Mouse (Mus musculus): Measurements from ENCODE around the gene Tspan17. TPM values are rescaled to one million over a fixed set of nuclear protein-coding genes. Genes with fewer than 3 reads are reported as not detected.

Tspan17 gene
- polyA plus RNA-seq, 1 experiment = 12.0 TPM

- TF ChIP-seq POLR2A (IDR thresholded peaks at IDR 0.05; ENCODE audit: borderline replicate concordance, control insufficient read depth, low read depth, low read length) (no peak), CTCF (IDR thresholded peaks at IDR 0.05; ENCODE audit: control insufficient read depth, insufficient read depth, low read length) (no peak)
- no peak overlapping the region for H3K4me3 ChIP-seq (replicated peaks; ENCODE audit: control insufficient read depth, low read depth, low read length)
- no peak overlapping the region for H3K27ac ChIP-seq (ENCODE audit: control insufficient read depth, insufficient read depth, low read depth, low read length, poor library complexity)
- no peaks in the 10 kb centered on the region; the same call in 1 of the 2 replicates for H3K4me1 ChIP-seq (ENCODE audit: control insufficient read depth, insufficient read depth, low read length)
- 4% methylated on average over 29 of the region's 29 CpGs for whole genome bisulfite sequencing
These were observed 30.3 kb upstream of the Tspan17 start for GRCm38 (mm10) chr13:54758756-54759470.

GRCm38 (mm10) chr13:54759496-54759895 is 29.7 kb upstream of the Tspan17 start:
- Histone ChIP-seq H3K4me3 (replicated peaks; ENCODE audit: control insufficient read depth, low read depth, low read length) (no peak overlapping the region), H3K4me1 (ENCODE audit: control insufficient read depth, insufficient read depth, low read length) (no peaks in the 10 kb centered on the region; the same call in 1 of the 2 replicates), H3K27ac (ENCODE audit: control insufficient read depth, insufficient read depth, low read depth, low read length, poor library complexity) (no peak overlapping the region)
- TF ChIP-seq CTCF (IDR thresholded peaks at IDR 0.05; ENCODE audit: control insufficient read depth, insufficient read depth, low read length) (no peak), POLR2A (IDR thresholded peaks at IDR 0.05; ENCODE audit: borderline replicate concordance, control insufficient read depth, low read depth, low read length) (no peak)
- WGBS = 19% methylated on average over 7 of the region's 7 CpGs

- no peak overlapping the region for H3K4me3 ChIP-seq (replicated peaks; ENCODE audit: control insufficient read depth, low read depth, low read length)
- 63% methylated on average over 8 of the region's 8 CpGs for WGBS
These were observed 28.9 kb upstream of the Tspan17 start for GRCm38 (mm10) chr13:54760164-54760795.

GRCm38 (mm10) chr13:54760906-54761305 is 28.3 kb upstream of the Tspan17 start:
- Histone ChIP-seq H3K4me1 (ENCODE audit: control insufficient read depth, insufficient read depth, low read length) (no peaks in the 10 kb centered on the region; the same call in 1 of the 2 replicates), H3K4me3 (replicated peaks; ENCODE audit: control insufficient read depth, low read depth, low read length) (no peak overlapping the region), H3K27ac (ENCODE audit: control insufficient read depth, insufficient read depth, low read depth, low read length, poor library complexity) (no peak overlapping the region)
- 73% methylated on average over 7 of the region's 7 CpGs for WGBS
- TF ChIP-seq CTCF (IDR thresholded peaks at IDR 0.05; ENCODE audit: control insufficient read depth, insufficient read depth, low read length) (no peak), POLR2A (IDR thresholded peaks at IDR 0.05; ENCODE audit: borderline replicate concordance, control insufficient read depth, low read depth, low read length) (no peak)

More at GRCm38 (mm10) chr13:54760164-54760795, 28.9 kb upstream of the Tspan17 start:
- Histone ChIP-seq H3K27ac (ENCODE audit: control insufficient read depth, insufficient read depth, low read depth, low read length, poor library complexity) (no peak overlapping the region), H3K4me1 (ENCODE audit: control insufficient read depth, insufficient read depth, low read length) (no peaks in the 10 kb centered on the region; the same call in 1 of the 2 replicates)
- TF ChIP-seq CTCF (IDR thresholded peaks at IDR 0.05; ENCODE audit: control insufficient read depth, insufficient read depth, low read length) (no peak), POLR2A (IDR thresholded peaks at IDR 0.05; ENCODE audit: borderline replicate concordance, control insufficient read depth, low read depth, low read length) (no peak)

GRCm38 (mm10) chr13:54765281-54766191 is 23.6 kb upstream of the Tspan17 start:
- H3K27ac ChIP-seq (ENCODE audit: control insufficient read depth, insufficient read depth, low read depth, low read length, poor library complexity) = no peak overlapping the region
- no peak overlapping the region for H3K4me3 ChIP-seq (replicated peaks; ENCODE audit: control insufficient read depth, low read depth, low read length)
- no peaks in the 10 kb centered on the region for H3K4me1 ChIP-seq (ENCODE audit: control insufficient read depth, insufficient read depth, low read length)
- 8% methylated on average over 44 of the region's 44 CpGs for WGBS
- TF ChIP-seq POLR2A (IDR thresholded peaks at IDR 0.05; ENCODE audit: borderline replicate concordance, control insufficient read depth, low read depth, low read length) (no peak), CTCF (IDR thresholded peaks at IDR 0.05; ENCODE audit: control insufficient read depth, insufficient read depth, low read length) (no peak)

- Histone ChIP-seq H3K4me3 (replicated peaks; ENCODE audit: control insufficient read depth, low read depth, low read length) (no peak within 1 kb of the TSS), H3K27ac (ENCODE audit: control insufficient read depth, insufficient read depth, low read depth, low read length, poor library complexity) (no peak within 1 kb of the TSS), H3K4me1 (ENCODE audit: control insufficient read depth, insufficient read depth, low read length) (no peaks in the 10 kb centered on the region)
- TF ChIP-seq POLR2A (IDR thresholded peaks at IDR 0.05; ENCODE audit: borderline replicate concordance, control insufficient read depth, low read depth, low read length) (no peak), CTCF (IDR thresholded peaks at IDR 0.05; ENCODE audit: control insufficient read depth, insufficient read depth, low read length) (peak; percentile 44; the same call in 1 of the 2 replicates)
- 4% methylated on average over 35 of the region's 35 CpGs for WGBS
These were observed 22.9 kb upstream of the Tspan17 start, which contains the start of gene Sncb for GRCm38 (mm10) chr13:54766192-54766768. Gene Sncb, minus strand, starts transcription at chr13:54766595.

GRCm38 (mm10) chr13:54767012-54767411 is 22.2 kb upstream of the Tspan17 start:
- no peak overlapping the region for H3K27ac ChIP-seq (ENCODE audit: control insufficient read depth, insufficient read depth, low read depth, low read length, poor library complexity)
- WGBS = 73% methylated on average over 4 of the region's 4 CpGs
- no peak for TF ChIP-seq POLR2A (IDR thresholded peaks at IDR 0.05; ENCODE audit: borderline replicate concordance, control insufficient read depth, low read depth, low read length)
- no peak for TF ChIP-seq CTCF (IDR thresholded peaks at IDR 0.05; ENCODE audit: control insufficient read depth, insufficient read depth, low read length)
- H3K4me1 ChIP-seq (ENCODE audit: control insufficient read depth, insufficient read depth, low read length) = no peaks in the 10 kb centered on the region
- no peak overlapping the region for H3K4me3 ChIP-seq (replicated peaks; ENCODE audit: control insufficient read depth, low read depth, low read length)

All from bone marrow, adult 2 months (tissue).